Mouse (Mus musculus) stomach, embryonic 16.5 days (tissue): ENCODE measurements around the gene Ms4a1. TPM values are rescaled to one million over a fixed set of nuclear protein-coding genes. Genes with fewer than 3 reads are reported as not detected.
"Not testable (repeated sequence)": the region's sequence is repeated elsewhere in the genome, so short reads cannot be mapped to it uniquely, and the experiment has no call there.

Experiments
- ATAC-seq: fragments of 200-750 bp; cut with Nextera tagmentation; 2 replicates; pipeline ENCODE4 v1.8.0; 2017; ENCODE audit warnings: moderate number of reproducible peaks, moderate TSS enrichment; ENCODE audit not compliant: insufficient read depth, low FRiP score
- H3K27ac ChIP-seq: fragments of 300-500 bp; sonication (generic); 2 replicates; pipeline ENCODE4 v1.5.1; 2014; ENCODE audit warnings: low read length
- H3K27me3 ChIP-seq: fragments of 300-500 bp; sonication (generic); 2 replicates; pipeline ENCODE4 v1.6.1; 2014; ENCODE audit warnings: low read length, control low read depth, mixed read lengths; ENCODE audit not compliant: control insufficient read depth, insufficient read depth
- H3K36me3 ChIP-seq: fragments of 300-500 bp; sonication (generic); 2 replicates; pipeline ENCODE4 v1.6.1; 2014; ENCODE audit warnings: low read length; ENCODE audit not compliant: control insufficient read depth, insufficient read depth
- H3K4me1 ChIP-seq: fragments of 300-500 bp; sonication (generic); 2 replicates; pipeline ENCODE4 v1.6.1; 2014; ENCODE audit warnings: low read length, control low read depth, mixed read lengths; ENCODE audit not compliant: control insufficient read depth, insufficient read depth
- H3K4me2 ChIP-seq: fragments of 300-500 bp; sonication (generic); 2 replicates; pipeline ENCODE4 v1.6.1; 2014; ENCODE audit warnings: low read depth, low read length, mixed read lengths
- H3K4me3 ChIP-seq: fragments of 300-500 bp; sonication (generic); replicated peaks from 2 replicates; pipeline ENCODE4 v1.5.1; 2014; ENCODE audit warnings: mild to moderate bottlenecking, low read length
- H3K9ac ChIP-seq: fragments of 300-500 bp; sonication (generic); 2 replicates; pipeline ENCODE4 v1.6.1; 2014; ENCODE audit warnings: low read length
- H3K9me3 ChIP-seq: fragments of 300-500 bp; sonication (generic); replicated peaks from 2 replicates; pipeline ENCODE4 v1.6.1; 2016; ENCODE audit warnings: low read length, control low read depth; ENCODE audit not compliant: control insufficient read depth
- whole genome bisulfite sequencing: fragments of 180-500 bp; shearing (Covaris S2); extraction: QIAGEN DNeasy Blood & Tissue Kit; methylation state at CpG from one replicate; pipeline ENCODE4 v1.1.7; 2014; 5-methylcytosine and 5-hydroxymethylcytosine counted together
- polyA plus RNA-seq: library from polyadenylated mRNA; unstranded; fragments of >200 nt; fragmentation: Nextera tagmentation; extraction: Ambion mirVana; gene quantifications from 2 replicates; pipeline ENCODE4 v1.2.1, GENCODE M21; 2015

The Ms4a1 gene
- polyA plus RNA-seq, 1 experiment from 2014 or later, result not detected

DNA sequence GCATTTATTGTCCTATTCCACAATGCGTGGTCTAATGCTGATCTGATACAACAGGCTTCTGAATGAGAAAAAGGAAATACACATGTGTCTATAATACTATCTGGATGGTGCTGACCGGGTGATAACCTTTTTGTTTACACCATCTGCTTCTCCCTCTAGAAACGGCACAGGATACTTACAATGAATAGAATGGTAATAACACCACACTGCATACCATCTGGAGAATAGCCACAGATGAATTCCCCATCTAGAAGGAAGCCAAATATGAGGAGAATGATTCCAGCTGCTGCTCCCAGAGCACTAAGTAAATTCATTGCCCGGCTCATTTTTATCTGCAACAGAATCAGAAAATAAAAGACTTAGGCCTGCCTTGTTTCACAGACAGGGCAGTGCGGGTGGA is 10.4 kb upstream of the Ms4a1 start:
- H3K36me3 ChIP-seq, result no peaks in the 10 kb centered on the region
- no peaks in the 10 kb centered on the region for H3K9me3 ChIP-seq
- H3K27ac ChIP-seq, result no peak overlapping the region
- H3K27me3 ChIP-seq, result no peaks in the 10 kb centered on the region
- 0 out of 2 replicates have a peak, but pooled peaks cover 3% of the 10 kb centered on the region for H3K4me1 ChIP-seq
- ATAC-seq, result no peak
- H3K4me2 ChIP-seq, result no peak overlapping the region
- H3K9ac ChIP-seq, result no peak overlapping the region
- WGBS, result 16% methylated on average over 5 of the region's 5 CpGs
- no peak overlapping the region for H3K4me3 ChIP-seq

DNA sequence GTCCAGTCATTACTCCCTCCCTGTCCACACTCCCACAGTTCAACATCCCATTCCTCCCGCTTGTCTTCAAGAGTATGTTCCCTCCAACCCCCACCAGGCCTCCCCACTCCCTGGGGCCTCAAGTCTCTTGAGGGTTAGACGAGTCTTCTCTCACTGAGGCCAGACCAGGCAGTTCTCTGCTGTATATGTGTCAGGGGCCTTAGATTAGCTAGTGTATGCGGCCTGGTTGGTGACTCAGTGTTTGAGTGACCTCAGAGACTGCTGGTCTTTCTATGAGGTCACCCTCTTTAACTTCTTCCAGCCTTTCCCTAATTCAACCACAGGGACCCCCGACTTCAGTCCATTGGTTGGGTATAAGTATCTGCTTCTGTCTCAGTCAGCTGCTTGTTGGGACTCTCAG is 915 bp upstream of the Ms4a1 start:
- Histone ChIP-seq H3K4me2 (no peak overlapping the region), H3K4me1 (no peaks in the 10 kb centered on the region), H3K9me3 (no peaks in the 10 kb centered on the region), H3K27ac (no peak overlapping the region), H3K4me3 (no peak overlapping the region), H3K9ac (no peak overlapping the region), H3K27me3 (no peaks in the 10 kb centered on the region), H3K36me3 (no peaks in the 10 kb centered on the region)
- 79% methylated on average over 4 of the region's 4 CpGs for WGBS
- no peak for ATAC-seq

DNA sequence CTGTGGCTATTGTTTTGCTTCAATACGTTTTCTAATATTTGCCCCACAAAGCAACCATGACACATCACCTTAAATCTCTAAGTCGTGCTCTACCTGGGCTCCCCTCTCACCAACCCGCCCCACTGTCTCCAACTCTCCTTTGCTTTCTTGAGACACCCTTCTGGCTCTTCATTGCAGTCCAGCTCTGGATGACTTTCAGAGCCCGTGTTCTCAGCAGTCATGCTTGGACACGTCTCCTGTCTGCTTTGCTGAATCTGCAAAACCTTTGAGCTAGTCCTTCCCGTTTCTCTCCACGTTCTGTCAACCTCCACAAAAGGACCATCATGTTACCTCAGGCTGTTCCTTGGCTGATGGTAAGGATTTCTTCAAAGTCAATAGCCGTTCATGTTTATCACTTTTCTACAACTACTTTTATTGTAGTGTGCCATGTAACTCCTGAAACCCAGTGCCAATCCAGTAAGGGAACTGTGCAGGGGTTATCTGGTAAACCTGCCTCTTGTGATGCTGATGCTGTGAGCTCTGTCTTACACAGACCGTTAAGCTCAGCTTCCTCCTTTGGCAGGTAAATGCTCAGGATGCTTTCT is 1.3 kb downstream of the Ms4a1 start:
- H3K27me3 ChIP-seq, result no peaks in the 10 kb centered on the region
- H3K4me2 ChIP-seq, result no peak overlapping the region
- no peaks in the 10 kb centered on the region for H3K36me3 ChIP-seq
- WGBS, result 80% methylated on average over 9 of the region's 9 CpGs
- no peaks in the 10 kb centered on the region for H3K4me1 ChIP-seq
- no peak overlapping the region for H3K4me3 ChIP-seq
- no peak overlapping the region for H3K9ac ChIP-seq
- H3K27ac ChIP-seq, result no peak overlapping the region
- H3K9me3 ChIP-seq, result no peaks in the 10 kb centered on the region
- no peak for ATAC-seq

DNA sequence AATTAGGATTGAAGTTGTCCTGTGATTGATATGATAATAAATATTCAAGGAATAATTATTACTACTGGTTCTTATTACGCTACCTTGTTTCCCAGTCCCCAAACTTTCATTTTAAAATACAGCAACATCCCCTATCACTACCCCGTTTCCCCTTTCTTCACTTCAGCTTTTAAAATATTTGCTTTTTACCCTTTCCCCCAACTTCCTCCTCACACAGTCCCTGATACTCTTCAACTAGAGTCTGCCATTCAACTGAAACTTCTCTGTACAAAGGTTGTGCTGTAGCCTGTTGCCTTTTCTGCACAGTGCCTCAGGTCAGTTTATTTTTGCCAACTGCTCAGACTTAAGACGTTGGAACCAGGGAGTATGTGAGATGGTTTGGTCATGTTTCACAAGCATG is 2.5 kb downstream of the Ms4a1 start:
- no peak overlapping the region for H3K4me2 ChIP-seq
- H3K27me3 ChIP-seq, result no peaks in the 10 kb centered on the region
- ATAC-seq, result no peak
- no peaks in the 10 kb centered on the region for H3K4me1 ChIP-seq
- 63% methylated on average over 3 of the region's 3 CpGs for WGBS
- H3K9me3 ChIP-seq, result no peaks in the 10 kb centered on the region
- no peak overlapping the region for H3K27ac ChIP-seq
- no peaks in the 10 kb centered on the region for H3K36me3 ChIP-seq
- no peak overlapping the region for H3K4me3 ChIP-seq
- H3K9ac ChIP-seq, result no peak overlapping the region

DNA sequence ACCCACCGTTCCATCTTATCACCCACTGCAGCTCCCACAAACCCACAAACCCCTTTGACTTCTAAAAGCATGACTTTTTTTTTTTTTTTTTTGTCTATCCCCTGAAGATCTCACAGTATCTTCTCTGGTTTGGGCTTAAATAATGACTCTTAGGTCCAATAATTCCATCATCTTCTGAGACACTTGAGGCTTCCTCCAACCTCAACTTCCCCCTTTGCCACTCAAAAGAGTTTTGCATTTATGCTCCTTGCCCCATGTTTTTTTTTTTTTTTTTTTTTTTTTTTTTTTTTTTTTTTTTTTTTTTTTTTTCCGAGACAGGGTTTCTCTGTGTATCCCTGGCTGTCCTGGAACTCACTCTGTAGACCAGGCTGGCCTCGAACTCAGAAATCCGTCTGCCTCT is 3.1 kb downstream of the Ms4a1 start:
- WGBS, result 72% methylated on average over 4 of the region's 4 CpGs
- H3K9ac ChIP-seq, H3K36me3 ChIP-seq, ATAC-seq, H3K27ac ChIP-seq, H3K4me2 ChIP-seq, H3K9me3 ChIP-seq, H3K4me3 ChIP-seq, H3K27me3 ChIP-seq, H3K4me1 ChIP-seq: not testable (repeated sequence)

DNA sequence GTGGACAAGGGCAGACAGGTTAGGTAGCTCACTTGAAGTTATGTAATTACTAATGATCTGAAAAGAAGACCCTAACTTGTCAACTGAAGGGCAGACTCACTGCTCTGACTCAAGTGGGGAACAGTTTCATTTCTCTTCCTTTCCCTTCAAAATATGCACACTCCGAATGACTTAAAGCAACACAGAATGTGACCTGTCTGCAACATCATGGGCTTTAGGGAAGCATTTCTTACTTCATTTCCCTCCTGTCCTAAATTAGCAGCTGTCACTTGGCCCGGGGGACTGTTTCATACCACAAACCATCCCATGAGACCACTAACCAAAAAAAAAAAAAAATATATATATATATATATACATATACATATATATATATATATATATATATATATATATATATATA is 4.5 kb downstream of the Ms4a1 start:
- ATAC-seq, result no peak
- no peak overlapping the region for H3K9ac ChIP-seq
- no peaks in the 10 kb centered on the region for H3K27me3 ChIP-seq
- H3K4me2 ChIP-seq, result no peak overlapping the region
- H3K27ac ChIP-seq, result no peak overlapping the region
- no peaks in the 10 kb centered on the region for H3K4me1 ChIP-seq
- no peaks in the 10 kb centered on the region for H3K36me3 ChIP-seq
- H3K4me3 ChIP-seq, result no peak overlapping the region
- no peaks in the 10 kb centered on the region for H3K9me3 ChIP-seq
- WGBS, result 86% methylated on average over 2 of the region's 2 CpGs

DNA sequence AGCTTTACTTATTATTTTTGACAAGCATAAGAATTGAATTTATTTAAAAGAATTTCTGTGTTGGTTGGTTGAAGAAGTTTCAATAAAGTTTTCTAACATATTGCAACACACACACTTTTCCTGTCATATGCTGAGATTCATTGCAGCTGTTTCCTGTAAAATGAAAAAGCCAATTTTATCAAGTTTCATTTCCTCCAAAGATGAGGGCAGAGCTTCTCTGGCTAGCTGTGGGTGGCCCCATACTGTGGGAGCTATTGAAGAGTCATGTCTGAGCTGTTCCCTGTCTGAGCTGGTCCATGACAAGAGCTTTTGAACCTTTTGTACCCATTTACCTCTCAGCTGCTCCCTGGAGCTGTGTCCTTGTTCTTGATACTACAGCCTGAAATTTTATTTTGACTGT is 21.8 kb downstream of the Ms4a1 start:
- ATAC-seq, result no peak
- Histone ChIP-seq H3K36me3 (no peaks in the 10 kb centered on the region), H3K27ac (no peak overlapping the region)

DNA sequence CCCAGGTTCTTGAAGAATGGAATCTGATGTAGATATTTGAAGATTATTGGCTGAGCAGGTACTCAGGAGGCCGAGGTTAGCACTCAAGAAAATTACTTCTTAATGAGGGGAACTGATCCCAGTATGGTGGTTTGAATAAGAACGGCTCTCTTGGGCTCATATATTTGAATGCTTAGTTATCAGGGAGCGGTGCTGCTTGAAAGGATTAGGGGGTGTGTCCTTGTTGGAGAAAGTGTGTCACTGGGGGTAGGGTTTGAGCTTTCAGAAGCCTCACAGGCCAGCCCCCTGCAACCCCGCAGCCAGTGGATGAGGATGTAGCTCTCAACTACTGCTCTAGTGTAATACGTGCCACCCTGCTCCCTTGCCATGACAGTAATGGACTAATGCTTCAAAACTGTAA is 23.5 kb downstream of the Ms4a1 start:
- H3K4me3 ChIP-seq, result no peak overlapping the region
- no peaks in the 10 kb centered on the region for H3K36me3 ChIP-seq
- ATAC-seq, result no peak
- no peak overlapping the region for H3K4me2 ChIP-seq
- H3K9me3 ChIP-seq, result no peaks in the 10 kb centered on the region
- H3K27me3 ChIP-seq, result no peaks in the 10 kb centered on the region
- H3K9ac ChIP-seq, result no peak overlapping the region
- H3K4me1 ChIP-seq, result no peaks in the 10 kb centered on the region
- H3K27ac ChIP-seq, result no peak overlapping the region
- WGBS, result 60% methylated on average over 5 of the region's 5 CpGs

More for the DNA sequence above, 21.8 kb downstream of the Ms4a1 start:
- no peaks in the 10 kb centered on the region for H3K4me1 ChIP-seq
- no peaks in the 10 kb centered on the region for H3K27me3 ChIP-seq
- H3K4me3 ChIP-seq, result no peak overlapping the region
- no peaks in the 10 kb centered on the region for H3K9me3 ChIP-seq
- no peak overlapping the region for H3K9ac ChIP-seq
- H3K4me2 ChIP-seq, result no peak overlapping the region

DNA sequence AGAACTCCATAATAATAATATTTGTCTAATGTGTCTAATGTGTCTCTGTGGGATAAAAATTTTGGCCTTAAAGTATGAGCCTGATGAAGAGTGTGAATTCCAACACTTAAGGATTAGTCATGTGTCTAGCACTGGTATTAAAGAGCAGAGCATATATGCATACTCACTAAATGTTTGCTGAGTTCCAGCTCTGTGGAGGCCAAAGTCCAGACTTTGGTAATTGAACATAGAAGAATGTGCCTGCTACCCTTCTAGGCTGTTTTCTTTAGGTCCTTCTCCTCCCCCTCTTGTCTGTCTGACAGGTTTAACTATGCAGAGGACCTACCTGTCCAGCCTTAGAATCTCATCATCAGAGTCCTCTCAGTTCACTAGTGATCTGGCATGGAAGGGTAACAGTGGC is 30.2 kb downstream of the Ms4a1 start:
- no peak; the same call in 1 of the 2 replicates for ATAC-seq
- peak overlapping the region; percentile 75; the same call in 1 of the 2 replicates for H3K27ac ChIP-seq
- no peaks in the 10 kb centered on the region for H3K4me1 ChIP-seq

More for the DNA sequence above, 30.2 kb downstream of the Ms4a1 start:
- no peaks in the 10 kb centered on the region for H3K27me3 ChIP-seq
- no peak overlapping the region for H3K4me3 ChIP-seq
- no peak overlapping the region for H3K4me2 ChIP-seq
- no peak overlapping the region for H3K9ac ChIP-seq
- no peaks in the 10 kb centered on the region for H3K9me3 ChIP-seq
- no peaks in the 10 kb centered on the region for H3K36me3 ChIP-seq
